Mouse (Mus musculus) spleen, postnatal 4 days (tissue): Measurements from ENCODE around the gene Ednra.
"Not testable (repeated sequence)": the region's sequence is repeated elsewhere in the genome, so short reads cannot be mapped to it uniquely, and the experiment has no call there.

ENCODE experiments used
- DNase-seq, 2 experiments: peaks; one replicate each; pipeline ENCODE4 v3.0.0; 2022; ENCODE audit warnings: low spot score in 2 of 2

Ednra gene

DNA sequence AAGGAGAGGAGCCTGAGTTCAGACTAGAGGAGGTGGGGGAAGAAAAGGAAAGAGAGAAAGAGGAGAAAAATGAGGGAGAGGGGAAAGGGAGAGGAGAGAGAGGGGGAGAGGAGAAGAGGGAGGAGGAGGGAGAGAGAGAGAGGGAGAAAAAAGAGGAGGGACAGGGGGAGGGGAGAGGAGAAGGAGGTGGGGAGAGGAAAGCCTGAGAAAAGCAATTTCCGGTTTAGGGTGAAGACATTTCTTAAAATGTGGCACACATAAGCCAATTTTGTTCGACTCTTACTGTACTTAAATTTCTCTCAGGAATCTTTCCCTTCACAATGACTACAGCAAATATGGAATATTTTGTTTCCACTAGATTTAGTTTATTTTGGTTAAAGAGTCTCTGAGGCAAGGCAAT, 5.3 kb downstream of the Ednra start:
- no peak for DNase-seq

DNA sequence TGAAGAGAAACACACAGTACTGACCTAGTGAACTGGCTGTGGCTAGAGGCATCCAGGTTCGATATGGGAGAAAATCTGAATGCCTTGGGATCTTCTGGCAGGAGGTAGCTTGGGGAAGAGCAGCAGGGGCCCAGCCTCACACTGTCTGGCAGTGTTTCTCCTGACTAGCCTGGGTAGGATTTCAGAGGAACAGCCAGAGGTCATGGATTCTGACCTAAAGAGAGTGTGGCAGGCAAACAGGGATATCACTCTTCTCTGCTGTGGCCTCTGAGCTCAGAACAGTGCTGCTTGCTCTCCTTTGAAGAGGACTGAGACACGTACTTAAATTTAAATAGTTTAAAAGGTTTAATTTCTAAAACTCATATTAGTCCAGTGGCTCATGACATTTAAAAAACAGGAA, 7.2 kb downstream of the Ednra start:
- no peak for DNase-seq

DNA sequence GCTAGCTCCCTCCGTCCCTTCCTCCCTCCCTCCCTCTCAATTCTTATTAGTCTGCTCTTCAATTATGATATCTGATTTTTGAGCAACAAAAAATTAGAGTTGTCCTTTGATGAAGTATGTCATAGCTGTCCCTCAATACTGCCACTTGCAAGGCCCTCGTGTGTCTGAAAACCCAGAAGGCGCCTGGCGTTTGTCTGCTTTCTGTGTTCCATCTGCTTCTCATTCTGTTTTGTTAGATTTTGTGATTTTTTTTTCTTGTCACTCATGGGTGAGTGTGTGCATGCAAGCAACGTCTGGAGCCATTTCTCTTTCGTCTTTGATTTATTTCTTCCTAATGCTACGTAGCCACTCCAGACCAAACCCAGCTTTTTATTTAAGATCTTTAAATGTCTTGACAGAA, 9.8 kb downstream of the Ednra start:
- DNase-seq: no peak

DNA sequence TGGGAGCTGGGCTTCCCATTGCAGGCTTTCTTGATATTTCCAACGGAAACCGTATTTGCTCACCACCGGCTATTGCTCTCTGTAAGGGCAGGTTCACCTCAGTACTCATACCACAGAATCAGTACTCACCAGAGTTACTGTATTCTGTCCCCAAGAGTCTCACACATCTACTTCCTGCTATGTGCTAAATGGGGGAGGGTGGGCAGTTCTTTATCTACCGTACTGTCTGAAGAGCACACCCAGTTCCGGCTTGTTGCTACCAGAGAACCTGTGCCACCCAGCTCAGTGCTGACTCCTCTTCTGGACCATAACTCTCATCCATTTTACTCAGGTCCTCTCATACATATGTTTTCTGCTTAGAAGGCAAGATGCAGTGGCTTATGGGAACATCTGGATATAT, 10.6 kb downstream of the Ednra start:
- no peak for DNase-seq

DNA sequence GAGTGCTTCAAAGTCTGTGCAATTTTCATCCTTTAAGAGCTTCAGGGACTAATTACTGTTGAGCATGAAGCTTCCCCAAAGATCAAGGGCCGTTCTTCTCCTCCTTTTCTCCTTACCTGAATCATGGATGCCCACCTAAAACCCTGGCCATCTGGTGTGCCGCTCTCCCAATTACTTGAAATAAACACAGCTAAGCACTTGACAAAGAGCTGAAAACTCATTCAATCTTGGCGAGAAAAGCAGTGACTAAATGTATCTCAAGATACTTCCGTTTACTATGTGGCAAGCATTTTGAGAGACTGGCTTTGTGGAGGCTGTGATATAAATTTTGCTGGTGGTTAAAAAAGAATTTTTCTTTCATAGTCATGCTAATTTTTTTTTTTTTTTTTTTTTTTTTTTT, 19.5 kb downstream of the Ednra start:
- no peak for DNase-seq

DNA sequence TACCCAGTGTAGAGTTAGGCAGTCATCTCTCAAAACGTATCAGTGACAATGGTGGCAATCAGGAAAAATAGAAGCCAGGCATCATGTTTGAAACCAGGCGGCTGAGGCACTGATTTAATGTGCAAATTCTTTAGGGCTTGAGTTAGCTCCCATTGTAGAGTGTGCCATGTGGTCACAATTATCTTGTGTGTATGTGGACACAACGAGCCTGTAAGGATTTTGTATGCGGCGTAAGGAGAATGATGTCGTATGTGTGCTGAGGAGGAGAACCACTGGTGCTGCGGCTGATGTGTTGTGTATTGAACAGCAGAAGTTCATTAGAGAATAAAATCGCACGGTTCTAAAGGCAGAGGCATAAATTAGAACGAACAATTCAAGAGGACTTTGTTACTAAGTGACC, 26.2 kb downstream of the Ednra start:
- no peak for DNase-seq

DNA sequence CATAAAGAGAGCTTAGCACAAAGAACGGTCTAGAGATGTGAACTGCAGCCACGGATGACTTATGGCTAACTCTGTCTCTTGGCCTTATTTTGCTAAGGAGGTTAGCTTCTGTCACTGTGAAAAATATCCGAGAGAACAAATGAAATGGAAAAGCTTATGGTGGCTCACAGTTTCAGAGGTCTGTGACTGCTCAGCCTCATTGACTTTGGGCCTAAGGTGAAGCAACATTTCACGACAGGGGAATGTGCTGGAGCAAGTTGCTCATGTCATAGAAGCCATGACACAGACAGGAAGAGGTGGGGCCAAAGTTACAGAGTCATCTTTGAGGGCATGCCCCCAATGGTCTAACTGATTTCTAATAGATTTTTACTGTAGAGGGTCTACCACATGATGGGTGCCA, 28.1 kb downstream of the Ednra start:
- DNase-seq: no peak

DNA sequence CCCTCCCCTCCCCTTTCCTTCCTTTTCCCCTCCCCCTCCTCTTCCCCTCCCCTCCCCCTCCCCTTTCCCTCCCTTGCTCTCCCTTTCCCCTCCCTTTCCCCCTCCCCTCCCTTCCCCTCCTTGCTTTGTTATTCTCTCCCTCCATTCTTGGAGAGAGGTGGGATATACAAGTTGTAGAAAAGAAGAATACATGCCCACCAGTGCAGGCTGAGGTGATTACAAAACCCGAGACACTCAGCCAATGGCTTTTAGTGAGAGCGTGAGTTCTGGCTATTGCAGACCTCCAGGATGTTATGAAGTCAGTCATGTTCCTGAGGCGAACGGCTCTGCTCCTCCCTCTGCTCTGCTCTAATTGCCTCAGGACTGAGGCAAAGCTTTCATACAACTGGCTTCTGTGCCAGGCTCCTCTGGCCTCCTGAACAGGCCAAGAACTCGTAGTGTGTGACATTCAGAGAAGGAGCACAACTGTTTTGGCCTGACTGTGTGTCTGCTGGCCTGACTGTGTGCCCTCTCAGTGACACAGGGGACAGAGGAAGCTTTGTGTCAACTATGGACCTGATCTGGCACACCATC, 28.7 kb downstream of the Ednra start:
- DNase-seq: no peak

DNA sequence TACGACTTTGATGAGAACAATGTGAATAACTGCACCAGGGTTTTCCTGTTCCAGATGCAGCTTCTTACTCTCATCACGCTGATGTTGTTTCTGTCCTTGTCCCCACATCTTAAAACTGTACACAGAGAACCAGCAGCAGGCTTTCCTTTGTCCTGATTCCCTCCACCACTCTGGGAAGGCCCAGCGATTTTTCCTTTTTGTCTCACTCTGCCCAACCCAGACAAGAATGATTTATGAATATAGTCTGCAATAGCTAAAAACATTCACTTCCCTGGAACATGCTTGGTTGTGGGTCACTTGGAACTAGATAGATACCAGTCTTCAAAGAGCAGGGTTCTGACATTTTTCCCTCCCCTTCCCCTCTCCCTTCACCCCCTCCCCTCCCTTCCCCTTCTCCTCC, 29.2 kb downstream of the Ednra start:
- DNase-seq: no peak

DNA sequence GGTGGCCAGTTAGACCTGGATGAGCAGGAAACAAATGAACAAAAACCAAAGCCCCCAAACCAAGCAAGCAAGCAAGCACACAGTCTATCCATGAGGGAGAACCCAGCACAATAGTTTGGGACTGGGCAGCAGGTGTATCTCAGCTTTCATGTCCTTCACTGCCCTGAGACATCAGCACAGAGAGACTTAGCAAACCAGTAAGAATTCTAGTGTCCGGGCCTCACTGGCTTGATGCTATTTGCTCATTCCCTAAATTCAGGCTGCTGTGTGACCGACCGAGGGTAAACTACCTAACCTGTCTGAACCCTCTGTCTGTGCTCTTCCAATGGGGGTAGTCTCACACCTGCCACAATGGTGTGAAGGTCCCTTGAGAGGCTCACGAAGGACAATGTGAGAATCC, 29.7 kb downstream of the Ednra start:
- no peak for DNase-seq

DNA sequence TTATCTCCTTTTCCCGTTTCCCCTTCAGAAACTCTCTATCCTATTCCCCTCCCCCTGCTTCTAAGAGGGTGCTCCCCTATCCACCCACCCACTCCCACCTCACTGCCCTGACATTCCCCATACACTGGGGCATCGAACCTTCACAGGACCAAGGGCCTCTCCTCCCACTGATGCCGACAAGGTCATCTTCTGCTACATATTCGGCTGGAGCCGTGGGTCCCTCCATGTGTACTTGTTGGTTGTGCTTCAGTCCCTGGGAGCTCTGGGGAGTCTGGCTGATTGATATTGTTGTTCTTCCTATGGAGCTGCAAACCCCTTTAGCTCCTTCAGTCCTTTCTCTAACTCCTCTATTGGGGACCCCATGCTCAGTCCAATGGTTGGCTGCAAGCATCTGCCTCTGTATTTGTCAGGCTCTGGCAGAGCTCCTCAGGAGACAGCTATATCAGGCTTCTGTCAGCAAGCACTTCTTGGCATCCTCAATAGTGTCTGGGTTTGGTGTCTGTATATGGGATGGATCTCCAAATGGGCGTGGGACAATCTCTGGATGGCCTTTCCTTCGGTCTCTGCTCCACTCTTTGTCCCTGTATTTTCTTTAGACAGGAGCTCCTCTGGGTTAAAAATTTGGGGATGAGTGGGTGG, 34.7 kb downstream of the Ednra start:
- not testable (repeated sequence) for DNase-seq

DNA sequence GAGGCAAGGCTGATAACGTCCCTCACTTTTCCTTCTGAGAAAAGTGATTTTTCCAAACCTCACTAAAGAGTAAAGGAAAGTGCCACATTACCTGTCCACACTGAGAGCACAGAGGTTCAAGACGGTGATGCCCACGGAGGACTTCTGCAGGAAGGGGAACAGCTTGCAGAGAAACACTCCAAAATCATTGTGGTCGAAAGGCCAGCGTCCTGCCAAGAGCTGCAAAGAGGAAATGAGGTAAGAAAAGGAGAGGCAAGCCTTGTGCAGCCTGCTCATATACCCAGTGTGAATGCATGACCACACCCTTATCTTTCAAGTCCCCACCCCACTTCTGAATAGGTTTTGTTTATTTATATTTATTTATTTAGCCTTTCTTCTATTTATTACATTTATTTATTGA, 35.3 kb downstream of the Ednra start:
- DNase-seq: no peak

DNA sequence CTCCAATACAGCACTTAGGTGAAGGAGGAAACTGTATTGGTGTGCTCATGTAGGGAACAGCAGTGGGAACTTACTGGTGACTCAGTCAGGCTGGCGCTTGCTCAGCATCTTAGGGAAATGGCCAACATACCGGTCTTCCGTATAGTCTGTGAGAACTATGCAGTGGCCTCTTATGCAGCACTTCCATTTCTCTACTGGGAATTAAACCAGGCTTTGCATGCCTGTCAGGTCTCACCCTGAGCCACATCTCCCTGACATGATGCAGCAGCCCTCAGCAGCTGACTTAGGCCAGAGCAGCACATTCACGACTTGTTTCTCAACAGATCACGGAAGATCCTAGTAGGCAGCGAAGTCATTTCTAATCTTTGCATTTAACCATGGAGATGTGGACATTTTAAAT, 39.9 kb downstream of the Ednra start:
- DNase-seq: no peak

DNA sequence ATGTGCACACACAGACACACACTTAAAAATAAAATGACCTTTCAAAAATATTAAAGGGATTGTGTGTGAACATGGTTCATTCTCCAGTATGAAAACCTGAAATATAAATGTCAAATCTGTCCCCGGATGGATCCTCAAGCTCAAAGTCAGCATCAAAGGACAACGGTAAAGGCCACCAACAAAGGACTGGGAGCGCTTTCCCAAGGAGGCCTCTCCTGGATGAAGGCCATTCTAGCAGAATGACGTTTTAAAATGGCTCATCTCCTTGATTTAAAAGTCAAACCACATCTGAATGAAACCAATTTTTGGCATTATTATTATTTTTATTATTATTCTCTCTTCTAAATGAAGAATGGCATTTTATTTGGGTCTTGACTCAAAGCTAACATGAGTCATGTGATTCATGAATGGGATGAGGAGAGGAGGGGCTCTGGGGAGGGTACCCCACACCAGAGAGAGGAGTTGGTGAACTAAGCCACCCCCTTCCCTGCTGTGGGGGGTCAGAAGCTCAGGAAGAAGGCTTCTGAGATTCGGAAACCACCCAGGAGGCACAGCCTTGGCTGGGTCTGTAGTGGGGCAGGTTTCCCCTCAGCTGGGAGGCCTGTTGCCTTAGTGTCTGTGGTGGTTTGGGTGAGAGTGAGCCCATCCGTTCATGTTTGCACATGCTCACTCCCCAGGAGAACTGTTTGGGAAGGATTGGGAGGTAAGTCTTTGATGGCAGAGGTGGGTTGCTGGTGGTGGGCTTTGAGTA, 40.7 kb downstream of the Ednra start:
- DNase-seq: no peak

DNA sequence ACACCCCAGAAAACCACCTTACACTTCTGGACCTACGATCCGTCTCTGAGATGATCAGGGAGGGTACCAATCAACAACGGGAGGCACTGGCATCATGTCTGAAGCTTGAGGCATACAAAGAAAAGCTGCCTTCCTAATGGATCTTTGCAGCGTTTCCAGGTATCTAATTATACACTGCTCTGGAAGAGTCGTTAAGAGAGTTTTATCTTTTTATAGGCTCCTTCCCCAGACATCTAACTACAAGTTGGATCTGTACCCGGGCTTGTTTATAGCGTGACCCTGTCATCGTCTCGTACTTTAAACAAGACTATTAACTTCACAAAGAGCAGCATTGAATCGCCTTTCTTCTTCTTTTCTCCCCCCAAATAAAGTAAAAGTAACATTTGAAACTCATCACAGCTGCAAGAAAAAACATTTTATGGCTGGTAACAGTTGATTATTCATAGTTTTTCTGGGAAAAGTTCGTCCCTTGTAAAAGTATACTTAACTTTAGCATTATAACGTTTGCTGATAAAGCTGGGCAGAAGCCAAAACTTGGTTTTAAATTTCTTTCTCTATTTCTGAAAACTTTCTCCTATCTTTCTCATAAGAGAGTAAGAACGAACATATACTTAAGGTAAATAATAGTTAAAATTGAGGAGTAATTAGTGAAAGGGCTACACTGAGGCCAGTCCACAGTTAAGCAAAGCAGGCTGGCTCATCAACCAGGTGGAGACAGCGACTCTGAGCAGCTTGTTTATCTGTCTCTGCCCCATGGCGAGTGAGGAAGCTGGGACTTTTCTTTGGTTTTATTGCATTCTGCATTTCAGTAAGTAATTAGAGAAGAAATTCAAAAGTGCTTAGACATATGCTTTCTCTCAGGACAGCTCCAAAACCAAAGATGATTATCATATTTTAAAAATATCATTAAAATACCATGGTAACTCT, 42.0 kb downstream of the Ednra start:
- DNase-seq: no peak

DNA sequence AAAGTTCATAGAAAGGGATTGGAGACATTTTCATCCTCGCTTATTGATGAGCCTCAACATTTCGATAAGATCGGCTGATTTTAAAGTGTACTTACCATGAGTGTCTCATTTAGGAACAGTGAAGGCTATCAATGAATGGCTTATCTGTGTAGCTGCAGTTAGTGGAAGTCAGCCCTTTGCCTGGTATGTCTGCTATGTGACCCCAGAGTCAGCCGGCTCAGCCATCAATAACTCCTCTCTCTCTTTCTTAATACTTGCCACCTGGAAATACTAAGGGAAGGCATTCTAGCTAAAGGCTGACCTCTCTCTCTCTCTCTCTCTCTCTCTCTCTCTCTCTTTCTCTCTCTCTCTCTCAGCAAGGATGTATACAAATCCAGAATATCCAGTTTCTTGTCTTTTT, 52.2 kb downstream of the Ednra start:
- no peak for DNase-seq

DNA sequence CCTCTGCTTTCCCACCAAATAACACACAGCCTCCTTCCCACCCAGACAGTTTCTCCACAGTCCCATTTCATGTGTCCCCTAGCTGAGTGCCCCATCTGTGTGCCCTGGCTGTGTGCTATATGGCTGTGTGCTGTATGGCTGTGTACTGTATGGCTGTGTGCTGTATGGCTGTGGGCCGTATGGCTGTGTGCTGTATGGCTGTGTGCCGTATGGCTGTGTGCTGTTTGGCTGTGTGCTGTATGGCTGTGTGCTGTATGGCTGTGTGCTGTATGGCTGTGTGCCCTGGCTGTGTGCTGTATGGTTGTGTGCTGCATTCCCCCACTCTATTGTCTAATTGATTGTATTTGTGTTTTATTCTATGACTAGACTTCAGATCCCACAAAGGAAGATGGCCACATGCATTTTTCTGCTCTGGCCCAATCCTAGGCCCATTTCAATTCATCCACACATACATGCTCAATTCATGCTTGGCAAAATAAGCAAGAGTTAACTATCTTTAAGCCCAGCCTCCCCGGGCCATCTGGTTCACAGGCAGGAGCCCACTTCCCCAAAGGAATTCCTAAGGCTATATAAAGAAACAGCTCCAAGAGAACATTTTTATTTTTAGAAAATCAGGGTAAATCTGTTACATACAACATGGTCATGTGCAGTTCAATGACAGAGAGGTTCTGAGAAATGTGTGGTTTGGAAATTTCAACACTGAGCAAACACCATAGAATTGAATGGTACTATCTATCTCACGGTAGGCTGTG, 53.5 kb downstream of the Ednra start:
- DNase-seq: no peak

DNA sequence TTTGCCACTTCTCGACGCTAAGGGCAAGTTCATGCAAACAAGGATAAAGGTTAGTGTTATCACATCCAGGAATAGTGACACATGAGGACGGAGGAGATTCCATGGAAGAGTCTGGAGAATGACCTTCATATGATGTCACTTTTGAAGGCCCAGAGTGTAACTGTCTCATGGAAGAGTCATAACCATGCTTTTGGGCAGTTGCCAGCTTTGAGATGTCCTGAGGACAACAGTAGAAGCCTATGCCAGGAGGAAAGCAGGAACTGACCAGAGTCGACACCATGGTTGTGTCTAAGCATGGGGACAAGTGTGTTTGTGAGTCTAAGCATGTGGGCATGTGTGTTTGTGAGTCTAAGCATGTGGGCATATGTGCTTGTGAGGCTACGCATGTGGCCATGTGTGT, 56.3 kb downstream of the Ednra start:
- DNase-seq: no peak

DNA sequence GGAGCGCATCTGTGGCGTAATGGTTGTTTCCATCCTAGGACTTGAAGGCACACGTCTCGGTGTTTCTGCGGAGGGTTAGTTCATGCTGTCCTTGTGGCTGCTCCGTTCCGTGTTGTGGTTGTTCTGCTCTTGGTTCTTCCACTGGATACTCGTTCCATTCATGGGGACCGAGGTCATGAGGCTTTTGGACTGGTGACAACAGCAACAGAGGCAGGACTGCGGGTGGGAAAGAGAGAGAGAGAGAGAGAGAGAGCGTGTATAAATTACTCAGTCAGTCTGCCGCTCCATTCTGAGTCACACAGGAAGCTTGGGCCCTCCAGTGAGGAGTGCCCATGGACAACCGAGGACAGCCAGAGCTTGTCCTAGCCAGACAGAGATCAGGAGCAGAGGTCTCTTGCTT, 59.4 kb downstream of the Ednra start:
- no peak for DNase-seq

DNA sequence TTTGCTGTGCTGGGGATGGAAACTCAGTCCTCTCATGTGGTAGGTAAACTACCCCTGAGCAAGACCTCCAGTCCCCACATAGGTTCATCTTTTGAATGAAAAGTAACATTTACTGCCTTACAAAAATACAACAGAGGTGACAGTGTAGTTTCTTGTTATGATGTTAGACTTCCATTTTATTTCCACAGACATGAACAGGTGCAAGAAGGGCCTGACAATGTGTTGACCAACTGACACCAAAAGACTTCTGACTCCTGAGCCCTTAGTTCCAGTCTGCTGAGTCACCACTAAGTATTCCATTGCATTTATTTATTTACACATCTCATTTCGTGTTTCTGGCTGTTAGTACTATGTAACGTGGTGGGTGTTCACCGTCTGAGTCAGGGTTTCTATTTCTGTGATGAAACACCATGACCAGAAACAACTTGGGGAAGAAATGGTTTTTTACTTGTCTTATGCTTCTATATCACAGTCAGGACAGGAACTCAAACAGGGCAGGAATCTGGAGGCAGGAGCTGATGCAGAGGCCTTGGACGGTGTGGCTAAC, 64.7 kb downstream of the Ednra start:
- DNase-seq: no peak

DNA sequence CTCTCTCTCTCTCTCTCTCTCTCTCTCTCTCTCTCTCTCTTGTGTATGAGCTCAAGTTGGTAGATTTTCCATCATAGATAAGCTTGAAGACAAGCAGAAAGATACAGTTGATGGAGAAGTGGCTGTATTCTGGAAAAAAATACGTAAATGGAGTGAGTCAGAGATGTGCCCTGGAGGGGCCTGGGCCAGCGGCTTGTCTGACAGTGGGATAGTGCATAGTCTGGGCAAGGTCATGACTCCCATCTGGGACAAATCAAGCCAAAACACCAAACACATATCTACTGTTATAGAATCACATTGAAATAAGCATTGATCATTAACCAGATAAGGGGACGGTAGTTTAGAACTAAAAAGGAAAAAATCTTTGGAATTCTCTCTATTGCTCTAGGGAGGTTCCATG, 65.9 kb downstream of the Ednra start:
- DNase-seq: no peak
